Mouse (Mus musculus) embryonic facial prominence, embryonic 14.5 days (tissue): ENCODE measurements at regions not wholly inside any gene's neighbourhood (a gene's known extent, or its start where the extent isn't known, plus 50 kb on each side); places are given as distances from the start of the nearest gene placed in this dataset.

ENCODE experiments used
- ATAC-seq: fragments of 200-750 bp; cut with Nextera tagmentation; 2 replicates; pipeline ENCODE4 v1.8.0; 2017; ENCODE audit warnings: low read depth, moderate number of reproducible peaks, moderate TSS enrichment
- DNase-seq: peaks from one replicate; pipeline ENCODE4 v3.0.0-alpha.2; 2015; ENCODE audit warnings: low spot score
- H3K27ac ChIP-seq: fragments of 300-500 bp; sonication (generic); replicated peaks from 2 replicates; pipeline ENCODE4 v1.5.1; 2014; ENCODE audit warnings: low read depth, mild to moderate bottlenecking, low read length, moderate library complexity
- H3K27me3 ChIP-seq: fragments of 300-500 bp; sonication (generic); replicated peaks from 2 replicates; pipeline ENCODE4 v1.6.1; 2014; ENCODE audit warnings: low read length; ENCODE audit not compliant: control insufficient read depth, insufficient read depth
- H3K36me3 ChIP-seq: fragments of 300-500 bp; sonication (generic); 2 replicates; pipeline ENCODE4 v1.6.1; 2014; ENCODE audit warnings: low read length, mixed read lengths; ENCODE audit not compliant: control insufficient read depth, insufficient read depth
- H3K4me1 ChIP-seq: fragments of 300-500 bp; sonication (generic); 2 replicates; pipeline ENCODE4 v1.6.1; 2014; ENCODE audit warnings: antibody characterized with exemption, low read length; ENCODE audit not compliant: control insufficient read depth, insufficient read depth
- H3K4me2 ChIP-seq: fragments of 300-500 bp; sonication (generic); 2 replicates; pipeline ENCODE4 v1.6.1; 2014; ENCODE audit warnings: low read depth, mild to moderate bottlenecking, low read length, moderate library complexity, mixed read lengths
- H3K4me3 ChIP-seq: fragments of 300-500 bp; sonication (generic); 2 replicates; pipeline ENCODE4 v1.5.1; 2014; ENCODE audit warnings: low read depth, mild to moderate bottlenecking, low read length
- H3K9ac ChIP-seq: fragments of 300-500 bp; sonication (generic); 2 replicates; pipeline ENCODE4 v1.6.1; 2014; ENCODE audit warnings: low read depth, mild to moderate bottlenecking, low read length, moderate library complexity, mixed read lengths
- H3K9me3 ChIP-seq: fragments of 300-500 bp; sonication (generic); 2 replicates; pipeline ENCODE4 v1.6.1; 2016; ENCODE audit warnings: low read length; ENCODE audit not compliant: control insufficient read depth
- WGBS: fragments of 180-500 bp; shearing (Covaris S2); extraction: QIAGEN DNeasy Blood & Tissue Kit; methylation state at CpG from one replicate; pipeline ENCODE4 v1.1.7; 2014; 5-methylcytosine and 5-hydroxymethylcytosine counted together

DNA sequence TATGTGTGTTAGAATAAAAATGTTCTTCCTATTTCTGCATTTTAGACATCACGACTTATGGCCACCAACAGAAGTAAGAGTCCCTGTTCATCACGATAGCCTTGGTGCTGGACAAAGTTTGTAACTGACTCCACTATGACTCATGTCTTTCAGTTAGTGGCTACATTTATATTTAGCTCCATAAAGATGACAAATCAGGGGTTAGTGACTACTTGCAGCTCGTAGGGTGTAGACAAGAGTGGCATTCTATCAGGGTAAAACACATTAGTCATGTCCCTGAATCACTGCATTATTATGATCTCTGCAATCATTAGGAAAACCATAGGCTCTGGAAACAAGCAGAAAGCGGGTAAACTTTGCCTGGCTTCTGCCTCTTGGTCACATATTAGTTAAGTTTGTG, 252.4 kb upstream of the Dnajc19 start:
- DNase-seq (no peak), ATAC-seq (no peak)
- Histone ChIP-seq H3K4me1 (no peaks in the 10 kb centered on the region), H3K9me3 (no peaks in the 10 kb centered on the region), H3K36me3 (no peaks in the 10 kb centered on the region), H3K27me3 (no peaks in the 10 kb centered on the region), H3K9ac (no peak overlapping the region), H3K27ac (no peak overlapping the region), H3K4me3 (no peak overlapping the region), H3K4me2 (no peak overlapping the region)
- 84% methylated on average over 4 of the region's 4 CpGs for WGBS

DNA sequence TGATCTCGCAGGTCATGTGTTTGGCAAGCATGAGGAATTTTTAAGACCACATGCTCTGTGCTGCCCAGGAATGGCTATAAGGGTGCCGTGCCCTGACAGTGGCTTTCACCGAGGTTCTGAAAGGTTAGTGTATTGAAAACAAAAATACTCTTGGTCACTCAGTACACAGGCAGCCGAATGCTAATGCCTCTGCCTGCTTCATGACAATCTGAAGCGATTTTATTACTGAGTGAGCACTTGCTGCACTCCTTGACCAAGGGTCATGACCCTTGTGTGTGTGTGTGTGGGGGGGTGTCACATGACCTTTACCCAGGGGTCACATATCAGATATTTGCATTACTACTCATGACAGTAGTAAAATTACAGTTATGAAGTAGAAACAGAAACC, 250.8 kb upstream of the Dnajc19 start:
- Histone ChIP-seq H3K27me3 (no peaks in the 10 kb centered on the region), H3K9me3 (no peaks in the 10 kb centered on the region), H3K27ac (no peak overlapping the region), H3K36me3 (no peaks in the 10 kb centered on the region), H3K4me2 (no peak overlapping the region), H3K4me3 (no peak overlapping the region), H3K4me1 (no peaks in the 10 kb centered on the region), H3K9ac (no peak overlapping the region)
- no peak for ATAC-seq
- DNase-seq: no peak
- WGBS: 56% methylated on average over 5 of the region's 5 CpGs

DNA sequence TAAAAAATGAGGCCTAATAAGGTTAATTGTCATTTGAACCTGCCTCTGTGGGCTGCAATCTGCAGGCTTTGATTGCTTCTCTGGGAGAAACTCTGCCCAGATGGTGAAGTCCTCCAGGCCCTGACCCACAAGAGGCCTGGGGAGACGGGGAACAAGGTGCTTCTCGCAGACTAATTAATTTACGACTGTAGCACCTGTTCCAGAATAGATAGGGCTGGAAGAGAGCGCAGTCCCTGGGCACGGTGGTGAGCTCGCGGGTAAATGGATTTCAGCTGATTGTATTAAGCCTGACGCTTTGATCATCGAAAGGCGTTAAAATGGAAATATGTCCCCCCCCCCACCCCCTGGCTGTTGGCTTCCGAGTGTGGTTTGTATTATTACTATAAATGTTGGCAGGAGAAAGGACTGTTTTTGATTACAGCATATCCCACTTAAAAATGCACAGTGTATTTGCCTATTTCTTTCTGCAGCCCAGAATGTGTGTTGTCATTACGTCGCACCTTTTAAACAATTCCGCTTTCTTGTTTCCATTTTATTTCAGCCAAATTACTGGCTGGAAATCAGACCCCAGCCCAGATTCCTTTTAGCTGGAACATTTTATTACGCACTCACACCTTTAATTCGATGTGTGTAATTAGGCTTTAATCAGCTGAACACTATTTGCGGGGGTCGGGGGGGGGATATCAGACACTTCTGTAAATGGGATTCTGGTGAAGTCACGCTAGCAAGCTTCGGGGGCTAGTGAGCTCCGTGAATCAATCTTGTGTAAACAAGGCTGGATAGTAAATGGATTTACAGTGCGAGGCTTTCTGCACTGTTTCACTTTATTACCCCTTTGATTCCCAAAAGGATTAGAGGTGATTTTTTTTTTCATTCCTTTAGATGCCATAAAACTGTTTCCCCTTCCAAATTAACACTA, 250.1 kb upstream of the Dnajc19 start:
- ATAC-seq: peak; percentile 76; the same call in 1 of the 2 replicates
- WGBS: 52% methylated on average over 22 of the region's 22 CpGs
- H3K27me3 ChIP-seq: no peaks in the 10 kb centered on the region; the same call in 1 of the 2 replicates

DNA sequence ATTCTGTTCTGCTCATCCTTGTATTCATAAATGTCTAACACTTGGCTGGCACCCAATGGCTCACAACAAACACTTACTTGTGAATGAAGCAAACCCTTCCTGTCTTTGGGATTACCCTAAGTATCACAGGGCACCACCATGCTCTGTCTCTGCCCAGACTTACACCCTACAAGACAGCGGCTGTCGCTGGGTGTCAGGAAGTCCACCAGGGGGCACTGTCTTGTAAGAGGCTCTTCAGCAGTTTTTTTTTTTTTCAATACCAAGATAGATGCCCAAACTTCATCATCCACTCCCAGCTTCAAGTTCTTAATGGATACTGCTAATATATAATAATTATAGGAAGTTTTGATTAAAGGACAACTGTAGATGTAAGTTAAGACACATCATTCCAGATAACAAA, 247.7 kb upstream of the Dnajc19 start:
- no peaks in the 10 kb centered on the region for H3K4me1 ChIP-seq
- H3K9me3 ChIP-seq: no peaks in the 10 kb centered on the region
- no peak overlapping the region for H3K27ac ChIP-seq
- H3K4me3 ChIP-seq: no peak overlapping the region
- no peaks in the 10 kb centered on the region; the same call in 1 of the 2 replicates for H3K27me3 ChIP-seq
- H3K36me3 ChIP-seq: no peaks in the 10 kb centered on the region
- peak; percentile 77 for DNase-seq
- ATAC-seq: no peak
- H3K9ac ChIP-seq: no peak overlapping the region
- no peak overlapping the region for H3K4me2 ChIP-seq
- WGBS: 16% methylated on average over 2 of the region's 2 CpGs

More for the DNA sequence above, 250.1 kb upstream of the Dnajc19 start:
- Histone ChIP-seq H3K4me2 (no peak overlapping the region), H3K9me3 (no peaks in the 10 kb centered on the region), H3K4me1 (no peaks in the 10 kb centered on the region), H3K4me3 (no peak overlapping the region), H3K9ac (no peak overlapping the region), H3K36me3 (no peaks in the 10 kb centered on the region), H3K27ac (no peak overlapping the region)
- DNase-seq: peak; percentile 24

DNA sequence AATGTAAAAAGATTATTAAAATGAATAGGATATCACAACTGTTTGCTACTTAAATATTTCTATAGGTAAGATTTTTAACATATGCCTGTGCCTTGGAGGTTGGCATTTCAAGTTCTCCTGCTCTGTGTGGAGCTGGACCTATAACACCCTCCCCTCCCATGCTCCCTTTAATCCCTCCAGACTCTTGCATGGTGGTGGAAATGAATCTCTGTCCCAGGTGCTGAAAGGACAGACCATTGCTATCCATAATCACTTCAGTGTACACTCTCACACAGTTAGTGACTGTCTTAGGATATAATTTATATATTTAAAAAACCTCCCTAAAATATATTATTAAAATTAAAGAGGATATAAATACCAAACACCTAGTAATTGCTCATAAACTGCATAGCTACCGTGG, 244.5 kb upstream of the Dnajc19 start:
- H3K4me3 ChIP-seq: no peak overlapping the region
- H3K9ac ChIP-seq: no peak overlapping the region
- WGBS: 81% methylated on average over 1 of the region's 1 CpGs
- no peaks in the 10 kb centered on the region for H3K9me3 ChIP-seq
- H3K27me3 ChIP-seq: no peaks in the 10 kb centered on the region; the same call in 1 of the 2 replicates
- no peak overlapping the region for H3K4me2 ChIP-seq
- no peaks in the 10 kb centered on the region for H3K36me3 ChIP-seq
- no peak overlapping the region for H3K27ac ChIP-seq
- ATAC-seq (no peak), DNase-seq (peak; percentile 32)
- peaks cover 8% of the 10 kb centered on the region; the same call in 1 of the 2 replicates for H3K4me1 ChIP-seq

DNA sequence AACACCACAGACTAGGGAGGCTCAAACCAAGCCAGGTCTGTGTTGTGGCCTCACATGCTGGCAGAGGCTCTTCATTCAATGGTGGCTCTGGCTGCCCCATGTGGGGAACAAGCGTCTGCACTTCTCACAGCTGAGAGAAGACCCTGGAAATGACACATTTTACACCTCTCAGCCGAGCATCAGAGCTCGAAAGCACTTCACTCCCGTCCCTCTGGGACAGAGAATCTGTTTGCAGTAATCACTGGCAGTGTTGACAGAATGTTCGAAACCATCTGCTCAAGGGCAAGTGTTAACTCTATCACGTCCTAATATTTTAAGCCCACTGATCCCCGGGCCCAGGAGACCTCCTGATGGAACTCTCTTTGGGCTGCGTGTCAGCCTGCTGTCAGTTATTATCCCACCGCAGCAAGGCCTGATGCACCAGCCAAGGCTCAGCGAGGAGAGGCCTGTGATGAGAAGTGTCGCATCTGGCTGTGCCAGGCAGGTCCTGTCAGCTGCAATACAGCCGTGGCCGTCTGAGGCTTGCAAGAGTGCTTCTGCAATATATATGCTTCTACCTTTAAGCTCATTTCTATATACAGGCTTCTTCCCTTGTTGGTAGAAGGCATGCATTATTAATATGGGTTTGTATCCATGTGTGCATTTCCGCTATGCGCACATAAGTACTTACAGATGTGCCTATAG, 241.5 kb upstream of the Dnajc19 start:
- H3K9ac ChIP-seq: no peak overlapping the region
- peaks cover 8% of the 10 kb centered on the region; the same call in 1 of the 2 replicates for H3K4me1 ChIP-seq
- peak; percentile 56 for DNase-seq
- peak; percentile 57; the same call in 1 of the 2 replicates for ATAC-seq
- peak overlapping the region; percentile 14; the same call in 1 of the 2 replicates for H3K4me2 ChIP-seq
- H3K27me3 ChIP-seq: peaks cover 7% of the 10 kb centered on the region; the same call in 1 of the 2 replicates
- H3K4me3 ChIP-seq: no peak overlapping the region
- 21% methylated on average over 15 of the region's 15 CpGs for WGBS
- H3K9me3 ChIP-seq: no peaks in the 10 kb centered on the region
- no peaks in the 10 kb centered on the region for H3K36me3 ChIP-seq
- H3K27ac ChIP-seq: no peak overlapping the region

DNA sequence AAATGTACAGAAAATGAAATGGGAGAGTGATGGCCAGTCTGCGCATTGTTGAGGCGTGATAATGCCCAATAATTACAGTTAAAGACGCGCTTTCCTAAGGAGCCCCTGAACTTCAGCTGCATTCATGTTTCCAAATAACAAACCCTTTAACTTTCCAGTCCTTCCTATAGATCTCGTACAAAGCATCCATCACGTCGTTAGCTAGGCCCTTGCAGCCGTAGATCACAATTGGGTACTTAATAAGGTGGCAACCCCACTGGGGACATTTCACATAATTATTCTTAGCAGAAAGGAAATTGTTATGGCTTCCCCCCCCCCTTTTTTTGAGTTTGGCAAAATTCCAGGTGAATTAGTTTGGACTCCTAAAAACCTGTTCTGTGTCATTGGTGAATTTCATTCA, 233.7 kb upstream of the Dnajc19 start:
- no peak overlapping the region for H3K27ac ChIP-seq
- DNase-seq (no peak), ATAC-seq (no peak)
- WGBS: 75% methylated on average over 8 of the region's 8 CpGs
- no peaks in the 10 kb centered on the region for H3K36me3 ChIP-seq
- H3K4me3 ChIP-seq: no peak overlapping the region
- no peaks in the 10 kb centered on the region for H3K4me1 ChIP-seq
- H3K4me2 ChIP-seq: no peak overlapping the region
- 0 out of 2 replicates have a peak, but pooled peaks cover 3% of the 10 kb centered on the region for H3K27me3 ChIP-seq
- H3K9me3 ChIP-seq: no peaks in the 10 kb centered on the region
- H3K9ac ChIP-seq: no peak overlapping the region

DNA sequence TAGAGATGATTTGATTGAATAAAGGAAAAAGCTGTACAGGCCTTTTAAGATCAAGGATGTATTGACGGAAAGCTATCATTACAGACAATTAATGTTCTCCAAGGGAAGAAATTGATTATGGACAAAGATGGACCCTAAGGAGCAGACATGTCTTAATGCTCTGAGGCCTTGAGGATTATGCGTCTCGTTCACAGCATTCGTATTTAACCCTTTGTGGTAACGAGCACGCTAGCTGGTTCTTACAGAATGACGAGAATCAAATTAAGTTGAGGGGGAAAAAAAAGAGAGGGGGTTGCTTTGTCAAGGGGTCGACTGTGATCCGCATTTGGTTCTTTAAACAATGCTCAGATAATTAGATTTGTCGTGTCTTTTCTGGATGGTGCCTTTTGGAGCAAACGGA, 233.3 kb upstream of the Dnajc19 start:
- Histone ChIP-seq H3K4me2 (no peak overlapping the region), H3K9ac (no peak overlapping the region), H3K9me3 (no peaks in the 10 kb centered on the region), H3K36me3 (no peaks in the 10 kb centered on the region), H3K4me3 (no peak overlapping the region), H3K4me1 (no peaks in the 10 kb centered on the region), H3K27me3 (no peaks in the 10 kb centered on the region), H3K27ac (no peak overlapping the region)
- DNase-seq: no peak
- 67% methylated on average over 11 of the region's 11 CpGs for WGBS
- no peak for ATAC-seq
